Mouse (Mus musculus): ENCODE data around the gene Ttc39a. TPM values are rescaled to one million over a fixed set of nuclear protein-coding genes. Genes with fewer than 3 reads are reported as not detected.
A peak's percentile ranks its signal among the peaks of the same experiment; 100 is the strongest.
"Not testable (repeated sequence)": the region's sequence is repeated elsewhere in the genome, so short reads cannot be mapped to it uniquely, and the experiment has no call there.

Gene Ttc39a
- polyA plus RNA-seq (2015; fragmentation: Nextera tagmentation; extraction: Ambion mirVana) = 13.5 and 14.3 TPM in 2 replicates

DNA sequence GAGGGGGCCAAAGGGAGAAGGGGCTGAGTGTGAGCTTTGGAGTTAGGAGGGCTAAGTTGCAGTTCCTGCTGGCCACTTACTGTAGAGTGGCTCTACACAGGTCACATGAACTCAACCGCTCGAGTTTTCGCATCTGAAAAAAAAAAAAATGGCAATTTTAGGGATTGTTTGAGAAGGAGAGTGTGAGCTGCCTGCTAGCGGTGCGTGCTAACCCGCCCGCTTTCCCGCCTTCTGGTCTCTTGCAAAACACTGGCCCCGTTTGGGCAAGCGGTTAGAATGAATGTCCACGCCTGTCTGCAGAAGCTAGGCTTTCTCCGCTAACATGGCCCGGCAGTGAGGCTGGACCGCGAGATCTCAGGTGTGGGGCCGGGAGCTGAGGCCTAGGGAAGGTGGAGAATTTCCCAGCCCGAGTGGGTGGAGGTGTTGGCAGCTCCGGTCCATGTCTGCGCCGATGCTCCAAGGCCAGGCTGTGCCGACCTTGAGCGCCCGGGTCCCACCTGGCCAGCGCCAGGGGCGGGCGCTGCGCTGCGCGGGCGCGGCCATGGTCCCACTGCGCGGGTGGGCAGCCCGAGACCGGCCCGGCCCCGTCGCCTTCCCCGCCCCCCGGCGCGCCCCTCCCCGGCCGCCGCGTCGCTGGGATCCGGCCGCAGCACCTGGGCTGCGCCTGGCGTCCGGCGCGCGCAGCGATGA is at the start of gene Ttc39a:
TSS of gene Ttc39a (plus strand) at position 138 of the 690 bp plus-strand sequence.
- Histone ChIP-seq H3K4me3 (replicated peaks) (peak within 1 kb of the TSS; percentile 77), H3K27ac (replicated peaks) (peak within 1 kb of the TSS; percentile 99), H3K4me2 (peak within 1 kb of the TSS; percentile 92), H3K36me3 (replicated peaks) (peaks cover 30% of the 10 kb centered on the region), H3K4me1 (replicated peaks) (peaks cover 80% of the 10 kb centered on the region), H3K9me3 (replicated peaks) (no peaks in the 10 kb centered on the region), H3K9ac (peak within 1 kb of the TSS; percentile 91), H3K27me3 (no peaks in the 10 kb centered on the region)
- peak; percentile 44 for ATAC-seq (ENCODE audit: insufficient read depth)
- WGBS (ENCODE audit: insufficient replicate concordance) = under 1% methylated on average over 53 of the region's 56 CpGs

DNA sequence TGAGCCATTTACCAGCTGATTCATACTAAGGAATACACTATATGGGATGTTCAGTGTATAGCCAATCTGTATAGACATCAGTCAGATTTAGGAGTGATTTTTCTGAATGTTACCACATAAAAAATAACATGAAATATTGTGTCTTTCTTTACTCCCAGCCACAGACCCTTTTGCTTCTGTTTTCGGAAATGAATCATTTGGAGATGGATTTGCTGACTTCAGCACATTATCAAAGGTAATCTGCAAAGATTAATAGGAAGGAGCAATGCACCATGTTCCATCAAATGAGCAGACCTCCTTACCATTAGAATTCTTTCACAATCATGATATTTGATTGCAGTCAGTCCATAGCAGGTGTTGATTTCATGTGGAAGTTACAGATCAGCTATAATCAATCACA is 28.3 kb upstream of the Ttc39a start:
- no peak overlapping the region for H3K4me3 ChIP-seq (replicated peaks)
- H3K9me3 ChIP-seq (replicated peaks) = no peaks in the 10 kb centered on the region
- peaks cover 74% of the 10 kb centered on the region for H3K36me3 ChIP-seq (replicated peaks)
- H3K4me2 ChIP-seq = no peak overlapping the region
- WGBS (ENCODE audit: insufficient replicate concordance) = 82% methylated on average over 1 of the region's 1 CpGs
- no peaks in the 10 kb centered on the region for H3K4me1 ChIP-seq (replicated peaks)
- no peak for ATAC-seq (ENCODE audit: insufficient read depth)
- no peaks in the 10 kb centered on the region for H3K27me3 ChIP-seq
- H3K27ac ChIP-seq (replicated peaks) = no peak overlapping the region
- H3K9ac ChIP-seq = no peak overlapping the region

DNA sequence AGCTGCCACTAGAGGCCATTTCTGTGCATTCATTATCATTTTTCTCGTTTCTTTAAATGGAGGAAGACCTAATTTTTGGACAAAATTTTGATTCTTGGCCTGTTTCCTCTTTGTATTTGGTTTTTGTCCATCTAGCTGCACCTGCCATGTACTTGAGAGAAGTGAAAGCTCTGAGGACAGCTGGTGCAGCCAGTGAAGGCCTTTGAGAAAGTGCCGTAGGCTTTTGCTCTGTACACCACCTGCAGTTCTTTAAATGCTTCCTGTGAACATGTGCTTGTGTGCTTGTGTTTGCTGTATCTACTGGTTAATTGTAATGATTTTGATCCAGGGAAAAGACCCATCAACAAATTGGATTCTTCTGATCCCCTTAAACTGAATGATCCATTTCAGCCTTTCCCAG is 24.0 kb upstream of the Ttc39a start:
- WGBS (ENCODE audit: insufficient replicate concordance) = 83% methylated on average over 2 of the region's 2 CpGs

DNA sequence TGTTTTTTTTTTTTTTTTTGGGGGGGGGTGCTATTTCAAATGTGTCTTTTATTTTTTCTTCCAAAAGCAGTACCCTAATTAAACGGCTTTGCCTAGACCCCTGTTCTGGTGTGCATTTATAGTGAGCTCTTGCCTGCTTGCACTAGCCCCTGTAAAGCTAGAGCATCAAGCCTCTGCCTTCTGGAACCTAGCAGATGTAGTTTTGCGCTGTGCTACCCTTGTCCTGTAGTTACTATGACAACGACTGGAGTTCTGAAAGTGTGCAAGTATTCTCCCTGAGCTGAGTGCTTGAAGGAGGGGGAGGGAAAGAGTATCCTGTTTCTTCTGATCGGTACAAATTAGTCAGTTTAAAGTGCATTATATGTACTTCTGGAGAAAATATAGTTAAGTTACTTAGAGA is 20.8 kb upstream of the Ttc39a start:
- H3K27ac ChIP-seq (replicated peaks) = no peak overlapping the region
- H3K36me3 ChIP-seq (replicated peaks) = peaks cover 42% of the 10 kb centered on the region
- 77% methylated on average over 4 of the region's 4 CpGs for WGBS (ENCODE audit: insufficient replicate concordance)
- no peaks in the 10 kb centered on the region for H3K9me3 ChIP-seq (replicated peaks)
- H3K27me3 ChIP-seq = no peaks in the 10 kb centered on the region
- H3K4me3 ChIP-seq (replicated peaks) = no peak overlapping the region
- no peaks in the 10 kb centered on the region for H3K4me1 ChIP-seq (replicated peaks)
- H3K9ac ChIP-seq = no peak overlapping the region
- H3K4me2 ChIP-seq = no peak overlapping the region
- no peak for ATAC-seq (ENCODE audit: insufficient read depth)

More for the DNA sequence above, 24.0 kb upstream of the Ttc39a start:
- Histone ChIP-seq H3K4me1 (replicated peaks) (no peaks in the 10 kb centered on the region), H3K36me3 (replicated peaks) (peaks cover 51% of the 10 kb centered on the region), H3K9me3 (replicated peaks) (no peaks in the 10 kb centered on the region), H3K4me2 (no peak overlapping the region), H3K27ac (replicated peaks) (no peak overlapping the region), H3K9ac (no peak overlapping the region), H3K27me3 (no peaks in the 10 kb centered on the region), H3K4me3 (replicated peaks) (no peak overlapping the region)
- no peak for ATAC-seq (ENCODE audit: insufficient read depth)

DNA sequence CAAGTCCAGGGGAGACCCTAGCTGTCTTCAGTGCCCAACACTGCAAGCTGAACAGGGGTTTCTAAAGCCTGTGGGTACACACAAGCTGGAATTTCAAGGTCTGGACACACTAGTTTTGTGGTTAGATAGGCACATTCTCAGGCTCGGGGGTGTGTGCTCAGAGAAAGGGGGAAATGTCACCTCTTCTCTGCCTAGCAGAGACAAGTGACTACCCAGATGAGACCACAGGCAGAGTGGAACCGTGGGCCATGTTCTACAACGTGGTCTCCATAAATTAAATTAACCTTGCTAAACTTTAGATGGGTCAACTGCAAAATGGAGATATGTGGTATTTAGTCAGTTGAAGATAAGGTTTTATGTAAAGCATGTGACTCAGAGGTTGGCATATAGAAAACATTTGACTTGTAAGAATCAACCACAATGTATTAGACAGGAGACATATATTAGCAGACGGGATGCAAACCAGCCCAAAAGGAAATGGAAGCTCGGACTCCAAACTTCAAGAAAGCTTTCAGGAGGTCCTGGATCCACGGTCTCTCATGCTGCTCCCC is 13.1 kb upstream of the Ttc39a start:
- no peaks in the 10 kb centered on the region for H3K9me3 ChIP-seq (replicated peaks)
- H3K36me3 ChIP-seq (replicated peaks) = peaks cover 11% of the 10 kb centered on the region; the same call in 1 of the 2 replicates
- H3K9ac ChIP-seq = no peak overlapping the region
- peaks cover 23% of the 10 kb centered on the region for H3K4me1 ChIP-seq (replicated peaks)
- H3K4me3 ChIP-seq (replicated peaks) = no peak overlapping the region
- WGBS (ENCODE audit: insufficient replicate concordance) = 29% methylated on average over 6 of the region's 6 CpGs
- no peak for ATAC-seq (ENCODE audit: insufficient read depth)
- H3K27ac ChIP-seq (replicated peaks) = peak overlapping the region; percentile 1; the same call in 1 of the 2 replicates
- H3K27me3 ChIP-seq = peaks cover 10% of the 10 kb centered on the region
- peak overlapping the region; percentile 67 for H3K4me2 ChIP-seq

DNA sequence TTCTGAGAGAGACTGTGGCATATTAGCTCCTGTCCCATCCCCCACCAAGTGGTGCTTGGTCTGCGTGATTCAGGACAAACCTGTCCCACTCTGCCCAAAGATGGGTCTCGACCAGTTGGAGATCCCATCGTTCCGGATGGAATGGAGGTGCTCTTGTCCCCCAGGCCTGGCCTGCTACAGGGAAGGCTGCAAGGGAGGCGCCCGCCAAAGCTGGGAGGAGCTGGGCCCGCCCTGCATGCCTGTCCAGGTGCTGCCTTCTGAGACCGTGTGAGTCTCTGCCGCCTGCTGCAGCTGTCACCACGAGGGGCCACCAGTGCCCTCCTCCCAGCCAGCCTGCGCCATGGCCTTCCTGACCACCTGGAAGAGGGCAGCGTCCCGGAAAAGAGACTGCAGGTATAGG is 12.5 kb upstream of the Ttc39a start:
- ATAC-seq (ENCODE audit: insufficient read depth) = peak; percentile 83
- Histone ChIP-seq H3K4me1 (replicated peaks) (peaks cover 23% of the 10 kb centered on the region), H3K36me3 (replicated peaks) (peaks cover 8% of the 10 kb centered on the region; the same call in 1 of the 2 replicates), H3K27ac (replicated peaks) (0 out of 2 replicates have a peak overlapping the region, but pooled peaks have one; percentile 1), H3K4me2 (peak overlapping the region; percentile 67), H3K27me3 (peaks cover 10% of the 10 kb centered on the region), H3K9me3 (replicated peaks) (no peaks in the 10 kb centered on the region), H3K9ac (peak overlapping the region; percentile 31; the same call in 1 of the 2 replicates), H3K4me3 (replicated peaks) (peak overlapping the region; percentile 27)
- 10% methylated on average over 13 of the region's 13 CpGs for WGBS (ENCODE audit: insufficient replicate concordance)

DNA sequence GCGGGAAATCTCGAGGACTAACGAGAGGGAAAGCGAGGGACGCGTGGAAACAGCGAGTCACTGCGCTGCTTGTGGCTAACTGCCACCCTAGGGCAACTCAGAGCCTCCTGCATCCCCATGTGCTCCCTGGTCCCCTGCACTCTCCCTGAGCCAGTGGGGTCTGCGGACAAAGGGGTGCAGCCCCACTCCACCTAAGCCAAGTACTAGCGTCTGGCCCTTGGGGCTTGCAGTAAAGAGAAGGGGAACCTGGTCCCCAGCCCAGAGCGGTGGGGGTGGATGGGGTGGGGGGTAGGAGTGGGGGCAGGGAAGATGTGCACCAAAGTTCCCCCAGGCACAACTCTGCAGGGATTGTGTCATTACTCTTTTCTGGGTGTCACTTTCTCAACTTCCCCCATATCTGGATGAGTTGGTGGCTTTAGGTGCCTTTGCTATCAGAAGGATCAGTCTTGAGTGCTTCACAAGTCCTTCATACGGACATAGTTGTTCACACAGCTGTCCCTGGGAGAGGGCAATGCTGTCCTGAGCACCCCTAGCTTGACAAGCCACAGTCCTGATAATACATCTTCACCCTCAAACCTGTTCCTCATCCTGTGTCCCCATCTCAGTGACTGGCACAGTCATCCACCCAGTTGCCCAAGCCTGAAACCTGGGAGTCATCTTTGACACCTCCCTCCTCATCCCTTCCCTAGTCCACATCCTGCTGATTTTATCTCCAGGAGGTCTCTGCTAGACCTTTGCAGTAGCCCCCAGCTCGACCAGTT is 11.9 kb upstream of the Ttc39a start:
- peak overlapping the region; percentile 27 for H3K4me3 ChIP-seq (replicated peaks)
- H3K9ac ChIP-seq = peak overlapping the region; percentile 31; the same call in 1 of the 2 replicates
- H3K27ac ChIP-seq (replicated peaks) = no peak overlapping the region
- no peaks in the 10 kb centered on the region for H3K9me3 ChIP-seq (replicated peaks)
- WGBS (ENCODE audit: insufficient replicate concordance) = 35% methylated on average over 13 of the region's 13 CpGs
- peaks cover 3% of the 10 kb centered on the region; the same call in 1 of the 2 replicates for H3K36me3 ChIP-seq (replicated peaks)
- peaks cover 23% of the 10 kb centered on the region for H3K4me1 ChIP-seq (replicated peaks)
- H3K27me3 ChIP-seq = peaks cover 10% of the 10 kb centered on the region
- ATAC-seq (ENCODE audit: insufficient read depth) = peak; percentile 35; the same call in 1 of the 2 replicates
- H3K4me2 ChIP-seq = peak overlapping the region; percentile 67

DNA sequence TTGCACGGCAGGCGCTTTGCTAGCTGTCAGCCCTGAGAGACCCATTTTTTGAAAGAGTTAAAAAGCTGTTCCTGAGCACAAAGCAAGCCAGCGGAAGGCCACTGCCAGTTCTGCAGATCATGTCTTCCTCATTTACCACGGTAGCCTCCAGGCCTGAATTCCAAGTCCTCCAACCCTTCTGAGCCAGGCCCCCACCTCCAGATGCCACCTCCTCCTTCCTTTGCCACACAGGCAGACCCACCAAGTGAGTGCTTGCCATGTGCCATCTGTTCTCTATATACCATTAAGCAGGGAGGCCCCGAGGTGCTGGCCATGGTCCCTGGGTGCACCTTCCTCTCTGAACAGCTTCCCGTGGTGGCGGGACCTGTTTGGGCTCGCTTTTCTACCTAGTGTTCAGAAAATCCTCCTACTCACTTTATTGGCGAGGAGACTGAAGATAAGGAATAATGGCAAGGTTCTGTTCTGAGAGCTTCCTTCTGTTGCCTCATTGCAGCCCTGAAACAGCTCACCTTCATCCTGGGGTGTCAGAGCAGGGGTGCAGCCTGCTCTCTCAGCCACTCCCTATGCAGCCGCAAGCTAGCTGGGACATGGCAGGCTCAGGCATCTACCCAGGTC is 6.0 kb upstream of the Ttc39a start:
- Histone ChIP-seq H3K9ac (no peak overlapping the region), H3K4me2 (no peak overlapping the region), H3K27ac (replicated peaks) (no peak overlapping the region), H3K27me3 (peaks cover 3% of the 10 kb centered on the region; the same call in 1 of the 2 replicates), H3K36me3 (replicated peaks) (peaks cover 34% of the 10 kb centered on the region), H3K4me1 (replicated peaks) (peaks cover 23% of the 10 kb centered on the region), H3K4me3 (replicated peaks) (no peak overlapping the region), H3K9me3 (replicated peaks) (no peaks in the 10 kb centered on the region)
- 76% methylated on average over 10 of the region's 10 CpGs for WGBS (ENCODE audit: insufficient replicate concordance)
- no peak for ATAC-seq (ENCODE audit: insufficient read depth)

DNA sequence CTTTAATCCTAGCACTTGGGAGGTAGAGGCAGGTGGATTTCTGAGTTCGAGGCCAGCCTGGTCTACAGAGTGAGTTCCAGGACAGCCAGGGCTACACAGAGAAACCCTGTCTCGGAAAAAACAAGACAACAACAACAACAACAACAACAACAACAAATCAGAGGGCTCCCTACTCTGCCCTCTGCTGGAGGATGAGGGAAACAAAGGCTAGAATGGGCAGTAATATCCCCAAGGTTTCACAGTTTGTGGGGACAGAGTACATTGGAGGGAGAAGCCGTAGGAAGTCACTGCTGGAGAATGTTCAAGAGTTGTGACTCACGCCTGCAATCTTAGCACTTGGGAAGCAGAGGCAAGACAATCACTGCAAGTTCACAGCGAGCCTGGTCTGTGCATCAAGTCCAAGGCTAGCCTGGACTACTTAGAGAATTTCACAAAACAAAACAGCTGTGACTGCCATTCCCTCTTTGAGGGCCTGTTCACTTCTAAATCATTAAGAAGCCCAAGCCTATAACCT is 5.2 kb upstream of the Ttc39a start:
- WGBS (ENCODE audit: insufficient replicate concordance) = 63% methylated on average over 5 of the region's 5 CpGs
- H3K4me1 ChIP-seq (replicated peaks) = peaks cover 30% of the 10 kb centered on the region
- no peak overlapping the region for H3K4me3 ChIP-seq (replicated peaks)
- no peak overlapping the region for H3K9ac ChIP-seq
- no peaks in the 10 kb centered on the region for H3K9me3 ChIP-seq (replicated peaks)
- H3K27me3 ChIP-seq = peaks cover 3% of the 10 kb centered on the region; the same call in 1 of the 2 replicates
- peaks cover 34% of the 10 kb centered on the region for H3K36me3 ChIP-seq (replicated peaks)
- no peak overlapping the region for H3K4me2 ChIP-seq
- no peak overlapping the region for H3K27ac ChIP-seq (replicated peaks)
- ATAC-seq (ENCODE audit: insufficient read depth) = no peak

DNA sequence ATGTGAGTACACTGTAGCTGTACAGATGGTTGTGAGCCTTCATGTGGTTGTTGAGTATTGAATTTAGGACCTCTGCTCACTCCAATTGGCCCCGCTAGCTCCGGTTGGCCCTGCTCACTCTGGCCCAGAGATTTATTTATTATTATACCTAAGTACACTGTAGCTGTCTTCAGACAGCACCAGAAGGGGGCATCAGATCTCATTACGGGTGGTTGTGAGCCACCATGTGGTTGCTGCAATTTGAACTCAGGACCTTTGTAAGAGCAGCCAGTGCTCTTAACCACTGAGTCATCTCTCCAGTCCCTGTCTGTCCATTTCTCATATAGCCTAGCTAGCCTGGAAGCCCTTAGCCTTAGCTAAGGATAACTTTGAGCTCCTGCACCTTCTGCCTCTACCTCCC is 1.5 kb upstream of the Ttc39a start:
- not testable (repeated sequence) for ATAC-seq (ENCODE audit: insufficient read depth)
- H3K9ac ChIP-seq = peak overlapping the region; percentile 91

More for the DNA sequence above, 1.5 kb upstream of the Ttc39a start:
- H3K4me2 ChIP-seq = peak overlapping the region; percentile 92
- not testable (repeated sequence) for H3K9me3 ChIP-seq (replicated peaks); H3K27me3 ChIP-seq
- H3K4me1 ChIP-seq (replicated peaks) = peaks cover 64% of the 10 kb centered on the region
- H3K27ac ChIP-seq (replicated peaks) = peak overlapping the region; percentile 99
- peak overlapping the region; percentile 77 for H3K4me3 ChIP-seq (replicated peaks)
- H3K36me3 ChIP-seq (replicated peaks) = peaks cover 34% of the 10 kb centered on the region
- WGBS (ENCODE audit: insufficient replicate concordance) = 83% methylated on average over 3 of the region's 3 CpGs
